33 mouse cellular contexts compared by ENCODE assay signal in the genomic region with DNA sequence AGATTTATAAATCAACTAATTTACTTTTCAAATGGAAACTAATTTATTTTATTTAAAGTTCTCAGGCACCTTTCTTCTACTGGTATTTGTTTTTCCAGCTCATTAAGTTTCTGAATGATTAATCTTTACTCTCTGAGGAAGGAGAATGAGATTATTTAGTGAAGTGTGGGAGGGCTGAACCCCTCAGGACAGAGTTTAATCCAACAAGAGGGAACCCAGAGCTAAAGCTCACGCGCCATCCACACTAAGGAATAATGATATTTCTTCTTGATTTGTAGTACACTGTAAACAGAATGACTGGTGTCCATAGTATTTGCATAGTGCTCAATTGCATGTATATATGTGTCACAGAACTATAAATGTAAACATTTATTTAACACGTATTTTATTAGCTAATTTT.
"Had no signal": no experiment of that assay in that cellular context is flagged by ENCODE, and none has a peak within 500 bp of the region (broad histone marks: within the 10 kb centered on the region; RNA-seq: fewer than 3 reads in every experiment).

No protein-coding gene starts in this region.

- DNase-seq: left cerebral cortex, postnatal 4 days; liver; liver, embryonic 13.5 days; liver, postnatal 0 days; lung, adult 18-20 months; lung, adult 2 months; lung, embryonic 14.5 days; lung, postnatal 10 days; lung, postnatal 14 days; lung, postnatal 36 days; lung, postnatal 4 days; midbrain, embryonic 14.5 days had no signal

- H3K9me3 ChIP-seq: limb, embryonic 10.5 days; limb, embryonic 12.5 days; limb, embryonic 13.5 days; limb, embryonic 15.5 days; liver, embryonic 12.5 days; liver, embryonic 13.5 days; liver, embryonic 15.5 days; lung, embryonic 15.5 days; midbrain, embryonic 10.5 days; midbrain, embryonic 12.5 days; midbrain, embryonic 13.5 days; midbrain, embryonic 15.5 days; neural tube, embryonic 12.5 days; neural tube, embryonic 13.5 days had no signal

- H3K27me3 ChIP-seq: limb, embryonic 12.5 days; limb, embryonic 13.5 days; limb, embryonic 15.5 days; liver, embryonic 12.5 days; liver, embryonic 13.5 days; liver, embryonic 15.5 days; lung, embryonic 15.5 days; megakaryocyte, embryonic 14.5 days; midbrain, embryonic 12.5 days; midbrain, embryonic 13.5 days; midbrain, embryonic 15.5 days; neural tube, embryonic 12.5 days; neural tube, embryonic 13.5 days had no signal

- H3K4me2 ChIP-seq: limb, embryonic 12.5 days; limb, embryonic 13.5 days; limb, embryonic 15.5 days; liver, embryonic 11.5 days; liver, embryonic 12.5 days; liver, embryonic 13.5 days; liver, embryonic 15.5 days; lung, embryonic 14.5 days; lung, embryonic 15.5 days; midbrain, embryonic 11.5 days; midbrain, embryonic 12.5 days; midbrain, embryonic 13.5 days; midbrain, embryonic 15.5 days; neural tube, embryonic 12.5 days; neural tube, embryonic 13.5 days had no signal

- H3K9ac ChIP-seq: limb, embryonic 12.5 days; limb, embryonic 13.5 days; limb, embryonic 15.5 days; liver, embryonic 12.5 days; liver, embryonic 13.5 days; liver, embryonic 14.5 days; liver, embryonic 15.5 days; liver, postnatal 0 days; lung, embryonic 14.5 days; lung, embryonic 15.5 days; midbrain, embryonic 12.5 days; midbrain, embryonic 13.5 days; midbrain, embryonic 15.5 days; neural tube, embryonic 12.5 days; neural tube, embryonic 13.5 days had no signal

- ATAC-seq: liver, embryonic 12.5 days; liver, postnatal 0 days; lung, postnatal 0 days; midbrain, embryonic 13.5 days; midbrain, embryonic 15.5 days; midbrain, embryonic 16.5 days had no signal

- H3K27ac ChIP-seq: limb, embryonic 10.5 days; limb, embryonic 12.5 days; limb, embryonic 13.5 days; limb, embryonic 15.5 days; liver, embryonic 12.5 days; liver, embryonic 13.5 days; liver, embryonic 14.5 days; liver, embryonic 15.5 days; lung, embryonic 15.5 days; macrophage; midbrain, embryonic 10.5 days; midbrain, embryonic 12.5 days; midbrain, embryonic 13.5 days; midbrain, embryonic 15.5 days; neural tube, embryonic 12.5 days; neural tube, embryonic 13.5 days had no signal

- H3K4me3 ChIP-seq: limb, embryonic 10.5 days; limb, embryonic 12.5 days; limb, embryonic 13.5 days; limb, embryonic 15.5 days; liver, embryonic 12.5 days; liver, embryonic 13.5 days; liver, embryonic 15.5 days; lung, embryonic 15.5 days; megakaryocyte, embryonic 14.5 days; midbrain, embryonic 10.5 days; midbrain, embryonic 12.5 days; midbrain, embryonic 13.5 days; midbrain, embryonic 15.5 days; myocyte; neural tube, embryonic 12.5 days; neural tube, embryonic 13.5 days had no signal

- H3K36me3 ChIP-seq: limb, embryonic 10.5 days; limb, embryonic 12.5 days; limb, embryonic 13.5 days; limb, embryonic 15.5 days; liver, embryonic 12.5 days; liver, embryonic 13.5 days; liver, embryonic 15.5 days; lung, embryonic 15.5 days; midbrain, embryonic 10.5 days; midbrain, embryonic 12.5 days; midbrain, embryonic 13.5 days; midbrain, embryonic 15.5 days; neural tube, embryonic 12.5 days; neural tube, embryonic 13.5 days had no signal

- H3K4me1 ChIP-seq: limb, embryonic 10.5 days; limb, embryonic 12.5 days; limb, embryonic 13.5 days; limb, embryonic 15.5 days; liver, embryonic 12.5 days; liver, embryonic 13.5 days; liver, embryonic 15.5 days; lung, embryonic 15.5 days; megakaryocyte, embryonic 14.5 days; midbrain, embryonic 10.5 days; midbrain, embryonic 12.5 days; midbrain, embryonic 13.5 days; midbrain, embryonic 15.5 days; neural tube, embryonic 12.5 days; neural tube, embryonic 13.5 days had no signal
